Mouse (Mus musculus) midbrain, embryonic 13.5 days (tissue): ENCODE results near the gene Proser3. TPM values are rescaled to one million over a fixed set of nuclear protein-coding genes. Genes with fewer than 3 reads are reported as not detected.

Source experiments
- ATAC-seq: fragments of 200-750 bp; cut with Nextera tagmentation; 2 replicates; pipeline ENCODE4 v1.8.0; 2017; ENCODE audit warnings: mild to moderate bottlenecking, moderate TSS enrichment, moderate library complexity
- H3K27ac ChIP-seq: fragments of 300-500 bp; sonication (generic); 2 replicates; pipeline ENCODE4 v1.5.1; 2015; ENCODE audit warnings: inconsistent platforms, mild to moderate bottlenecking, moderate library complexity
- H3K27me3 ChIP-seq: fragments of 300-500 bp; sonication (generic); 2 replicates; pipeline ENCODE4 v1.6.1; 2015; ENCODE audit warnings: mild to moderate bottlenecking, inconsistent platforms
- H3K36me3 ChIP-seq: fragments of 300-500 bp; sonication (generic); 2 replicates; pipeline ENCODE4 v1.6.1; 2015; ENCODE audit warnings: mild to moderate bottlenecking, inconsistent platforms
- H3K4me1 ChIP-seq: fragments of 300-500 bp; sonication (generic); replicated peaks from 2 replicates; pipeline ENCODE4 v1.6.1; 2015; ENCODE audit warnings: inconsistent platforms
- H3K4me2 ChIP-seq: fragments of 300-500 bp; sonication (generic); replicated peaks from 2 replicates; pipeline ENCODE4 v1.6.1; 2015; ENCODE audit warnings: moderate library complexity, mild to moderate bottlenecking, inconsistent platforms
- H3K4me3 ChIP-seq: fragments of 300-500 bp; sonication (generic); replicated peaks from 2 replicates; pipeline ENCODE4 v1.5.1; 2015; ENCODE audit warnings: mild to moderate bottlenecking, inconsistent platforms
- H3K9ac ChIP-seq: fragments of 300-500 bp; sonication (generic); replicated peaks from 2 replicates; pipeline ENCODE4 v1.6.1; 2015; ENCODE audit warnings: mild to moderate bottlenecking, inconsistent platforms
- H3K9me3 ChIP-seq: fragments of 300-500 bp; sonication (generic); 2 replicates; pipeline ENCODE4 v1.6.1; 2016; ENCODE audit warnings: mild to moderate bottlenecking, inconsistent platforms
- WGBS: fragments of 180-500 bp; shearing (Covaris S2); methylation state at CpG from one replicate; pipeline ENCODE4 v1.1.7; 2015; 5-methylcytosine and 5-hydroxymethylcytosine counted together
- polyA plus RNA-seq: library from polyadenylated mRNA; unstranded; fragments of >200 nt; fragmentation: Nextera tagmentation; extraction: Ambion mirVana; gene quantifications from 2 replicates; pipeline ENCODE4 v1.2.1, GENCODE M21; 2015

Gene Proser3
- polyA plus RNA-seq, 1 experiment from 2014 or later: 12.3 TPM

GRCm38 (mm10) chr7:30556894-30557536 lies 4.9 kb upstream of the Proser3 start:
- Histone ChIP-seq H3K9ac (no peak overlapping the region), H3K27me3 (peaks cover 8% of the 10 kb centered on the region; the same call in 1 of the 2 replicates), H3K4me3 (no peak overlapping the region), H3K4me1 (peaks cover 35% of the 10 kb centered on the region), H3K9me3 (no peaks in the 10 kb centered on the region), H3K36me3 (peaks cover 40% of the 10 kb centered on the region), H3K27ac (no peak overlapping the region), H3K4me2 (no peak overlapping the region)
- WGBS: 94% methylated on average over 18 of the region's 18 CpGs
- ATAC-seq: no peak

- Histone ChIP-seq H3K36me3 (peaks cover 44% of the 10 kb centered on the region), H3K4me3 (peak overlapping the region; percentile 65), H3K27ac (no peak overlapping the region), H3K9ac (peak overlapping the region; percentile 70; the same call in 1 of the 2 replicates), H3K4me1 (peaks cover 34% of the 10 kb centered on the region), H3K27me3 (peaks cover 8% of the 10 kb centered on the region; the same call in 1 of the 2 replicates), H3K4me2 (peak overlapping the region; percentile 85), H3K9me3 (no peaks in the 10 kb centered on the region)
- 86% methylated on average over 22 of the region's 22 CpGs for WGBS
- ATAC-seq: no peak
Measured at GRCm38 (mm10) chr7:30553810-30554584, 1.9 kb upstream of the Proser3 start.

GRCm38 (mm10) chr7:30553021-30553589 lies 1.0 kb upstream of the Proser3 start:
- Histone ChIP-seq H3K9ac (peak overlapping the region; percentile 70), H3K36me3 (peaks cover 51% of the 10 kb centered on the region), H3K27me3 (peaks cover 8% of the 10 kb centered on the region; the same call in 1 of the 2 replicates), H3K4me2 (peak overlapping the region; percentile 85), H3K4me3 (peak overlapping the region; percentile 65), H3K27ac (peak overlapping the region; percentile 68; the same call in 1 of the 2 replicates), H3K9me3 (no peaks in the 10 kb centered on the region), H3K4me1 (peaks cover 25% of the 10 kb centered on the region)
- 8% methylated on average over 23 of the region's 23 CpGs for WGBS
- no peak for ATAC-seq

- H3K9ac ChIP-seq: peak overlapping the region; percentile 67
- WGBS: 3% methylated on average over 10 of the region's 10 CpGs
Measured at GRCm38 (mm10) chr7:30551445-30552101, 526 bp downstream of the Proser3 start.

GRCm38 (mm10) chr7:30550603-30551002 lies 1.5 kb downstream of the Proser3 start:
- Histone ChIP-seq H3K4me2 (no peak overlapping the region), H3K4me3 (no peak overlapping the region), H3K9me3 (no peaks in the 10 kb centered on the region), H3K27ac (no peak overlapping the region), H3K27me3 (peaks cover 8% of the 10 kb centered on the region; the same call in 1 of the 2 replicates), H3K9ac (no peak overlapping the region), H3K4me1 (peaks cover 21% of the 10 kb centered on the region), H3K36me3 (peaks cover 40% of the 10 kb centered on the region)
- 97% methylated on average over 1 of the region's 1 CpGs for WGBS
- ATAC-seq: no peak

More at GRCm38 (mm10) chr7:30551445-30552101, 526 bp downstream of the Proser3 start:
- Histone ChIP-seq H3K4me1 (peaks cover 21% of the 10 kb centered on the region), H3K9me3 (no peaks in the 10 kb centered on the region), H3K27ac (peak overlapping the region; percentile 95), H3K27me3 (peaks cover 8% of the 10 kb centered on the region; the same call in 1 of the 2 replicates), H3K36me3 (peaks cover 42% of the 10 kb centered on the region), H3K4me2 (peak overlapping the region; percentile 85), H3K4me3 (peak overlapping the region; percentile 65)
- peak; percentile 72 for ATAC-seq

- Histone ChIP-seq H3K4me2 (no peak overlapping the region), H3K4me1 (peaks cover 21% of the 10 kb centered on the region), H3K9ac (no peak overlapping the region), H3K4me3 (no peak overlapping the region), H3K36me3 (peaks cover 32% of the 10 kb centered on the region), H3K27me3 (peaks cover 8% of the 10 kb centered on the region; the same call in 1 of the 2 replicates), H3K9me3 (no peaks in the 10 kb centered on the region), H3K27ac (no peak overlapping the region)
- no peak for ATAC-seq
- WGBS: 95% methylated on average over 2 of the region's 2 CpGs
Measured at GRCm38 (mm10) chr7:30549880-30550279, 2.2 kb downstream of the Proser3 start.

- no peak overlapping the region for H3K4me2 ChIP-seq
- no peaks in the 10 kb centered on the region for H3K4me1 ChIP-seq
- H3K9me3 ChIP-seq: no peaks in the 10 kb centered on the region
- H3K27me3 ChIP-seq: no peaks in the 10 kb centered on the region
- H3K9ac ChIP-seq: 0 out of 2 replicates have a peak overlapping the region, but pooled peaks have one; percentile 10
- ATAC-seq: no peak
- WGBS: 88% methylated on average over 2 of the region's 2 CpGs
- H3K36me3 ChIP-seq: peaks cover 52% of the 10 kb centered on the region
- no peak overlapping the region for H3K4me3 ChIP-seq
- no peak overlapping the region for H3K27ac ChIP-seq
Measured at GRCm38 (mm10) chr7:30544327-30544726, 7.8 kb downstream of the Proser3 start.

- Histone ChIP-seq H3K4me3 (no peak overlapping the region), H3K9ac (no peak overlapping the region), H3K36me3 (peaks cover 36% of the 10 kb centered on the region), H3K4me2 (no peak overlapping the region), H3K27me3 (no peaks in the 10 kb centered on the region), H3K27ac (no peak overlapping the region), H3K4me1 (peaks cover 5% of the 10 kb centered on the region), H3K9me3 (no peaks in the 10 kb centered on the region)
- ATAC-seq: no peak
- 95% methylated on average over 7 of the region's 7 CpGs for WGBS
Measured at GRCm38 (mm10) chr7:30540572-30540971, 11.5 kb downstream of the Proser3 start.

GRCm38 (mm10) chr7:30534633-30535577 lies 17.2 kb downstream of the Proser3 start, which contains the start of gene Arhgap33:
Gene Arhgap33, minus strand, starts transcription at chr7:30535060.
- peak within 1 kb of the TSS; percentile 83 for H3K4me3 ChIP-seq
- H3K9ac ChIP-seq: peak within 1 kb of the TSS; percentile 93
- peaks cover 43% of the 10 kb centered on the region for H3K4me1 ChIP-seq
- H3K27me3 ChIP-seq: no peaks in the 10 kb centered on the region
- no peaks in the 10 kb centered on the region for H3K9me3 ChIP-seq
- whole genome bisulfite sequencing: under 1% methylated on average over 61 of the region's 84 CpGs
- H3K27ac ChIP-seq: peak within 1 kb of the TSS; percentile 96
- peak within 1 kb of the TSS; percentile 94 for H3K4me2 ChIP-seq
- peaks cover 46% of the 10 kb centered on the region for H3K36me3 ChIP-seq
- ATAC-seq: peak; percentile 90

- Histone ChIP-seq H3K9ac (peak overlapping the region; percentile 93), H3K4me3 (peak overlapping the region; percentile 83), H3K4me2 (peak overlapping the region; percentile 94), H3K4me1 (peaks cover 43% of the 10 kb centered on the region), H3K27me3 (no peaks in the 10 kb centered on the region), H3K9me3 (no peaks in the 10 kb centered on the region), H3K27ac (peak overlapping the region; percentile 96), H3K36me3 (peaks cover 46% of the 10 kb centered on the region)
- 3% methylated on average over 23 of the region's 26 CpGs for WGBS
- peak; percentile 55 for ATAC-seq
Measured at GRCm38 (mm10) chr7:30533941-30534632, 18.0 kb downstream of the Proser3 start.
